Mouse (Mus musculus): ENCODE data around the gene Gnl3. TPM values are rescaled to one million over a fixed set of nuclear protein-coding genes. Genes with fewer than 3 reads are reported as not detected.

The Gnl3 gene
- 103 TPM for polyA plus RNA-seq (2014; fragmentation: Illumina TruSeq; extraction: RNeasy Lipid Tissue Mini Kit (QIAGEN cat#74804); ENCODE audit: low replicate concordance)

GRCm38 (mm10) chr14:31018860-31019291 is at the start of gene Gnl3, which contains the start of gene Pbrm1:
Gene Gnl3, minus strand, starts transcription at chr14:31019152.
Gene Pbrm1, plus strand, starts transcription at chr14:31019138.

GRCm38 (mm10) chr14:31001307-31002205 is 17.4 kb downstream of the Gnl3 start, which contains the start of the genes Glt8d1 and Spcs1:
Gene Glt8d1, plus strand, starts transcription at chr14:31001400.
Gene Spcs1, minus strand, starts transcription at chr14:31001672.

Other genes with a start within 250 kb of the Gnl3 start
- gene Tmem110, start 193.6 kb downstream of the Gnl3 start, polyA plus RNA-seq (2014; fragmentation: Illumina TruSeq; extraction: RNeasy Lipid Tissue Mini Kit (QIAGEN cat#74804); ENCODE audit: low replicate concordance), result 2.2 TPM
- gene Mustn1, start 140.0 kb downstream of the Gnl3 start, polyA plus RNA-seq (2014; fragmentation: Illumina TruSeq; extraction: RNeasy Lipid Tissue Mini Kit (QIAGEN cat#74804); ENCODE audit: low replicate concordance), result 1.3 TPM
- not detected for gene Itih4, start 132.7 kb downstream of the Gnl3 start, polyA plus RNA-seq (2014; fragmentation: Illumina TruSeq; extraction: RNeasy Lipid Tissue Mini Kit (QIAGEN cat#74804); ENCODE audit: low replicate concordance)
- 0.45 TPM for gene Itih3, start 95.4 kb downstream of the Gnl3 start, polyA plus RNA-seq (2014; fragmentation: Illumina TruSeq; extraction: RNeasy Lipid Tissue Mini Kit (QIAGEN cat#74804); ENCODE audit: low replicate concordance)
- not detected for gene Itih1, start 75.9 kb downstream of the Gnl3 start, polyA plus RNA-seq (2014; fragmentation: Illumina TruSeq; extraction: RNeasy Lipid Tissue Mini Kit (QIAGEN cat#74804); ENCODE audit: low replicate concordance)
- 9.8 TPM for gene Nek4, start 67.8 kb downstream of the Gnl3 start, polyA plus RNA-seq (2014; fragmentation: Illumina TruSeq; extraction: RNeasy Lipid Tissue Mini Kit (QIAGEN cat#74804); ENCODE audit: low replicate concordance)
- 53.7 TPM for gene Glt8d1, start 17.8 kb downstream of the Gnl3 start, polyA plus RNA-seq (2014; fragmentation: Illumina TruSeq; extraction: RNeasy Lipid Tissue Mini Kit (QIAGEN cat#74804); ENCODE audit: low replicate concordance)
- 306 TPM for gene Spcs1, start 17.5 kb downstream of the Gnl3 start, polyA plus RNA-seq (2014; fragmentation: Illumina TruSeq; extraction: RNeasy Lipid Tissue Mini Kit (QIAGEN cat#74804); ENCODE audit: low replicate concordance)
- 44.3 TPM for gene Pbrm1, start within 50 bp of the Gnl3 start, polyA plus RNA-seq (2014; fragmentation: Illumina TruSeq; extraction: RNeasy Lipid Tissue Mini Kit (QIAGEN cat#74804); ENCODE audit: low replicate concordance)
- gene Smim4, start 109.8 kb upstream of the Gnl3 start, polyA plus RNA-seq (2014; fragmentation: Illumina TruSeq; extraction: RNeasy Lipid Tissue Mini Kit (QIAGEN cat#74804); ENCODE audit: low replicate concordance), result 5.6 TPM
- not detected for gene Nt5dc2, start 111.9 kb upstream of the Gnl3 start, polyA plus RNA-seq (2014; fragmentation: Illumina TruSeq; extraction: RNeasy Lipid Tissue Mini Kit (QIAGEN cat#74804); ENCODE audit: low replicate concordance)
- gene Stab1, start 149.5 kb upstream of the Gnl3 start, polyA plus RNA-seq (2014; fragmentation: Illumina TruSeq; extraction: RNeasy Lipid Tissue Mini Kit (QIAGEN cat#74804); ENCODE audit: low replicate concordance), result 0.26 TPM
- gene Tnnc1, start 189.2 kb upstream of the Gnl3 start, polyA plus RNA-seq (2014; fragmentation: Illumina TruSeq; extraction: RNeasy Lipid Tissue Mini Kit (QIAGEN cat#74804); ENCODE audit: low replicate concordance), result not detected
- 30.9 TPM for gene Nisch, start 197.8 kb upstream of the Gnl3 start, polyA plus RNA-seq (2014; fragmentation: Illumina TruSeq; extraction: RNeasy Lipid Tissue Mini Kit (QIAGEN cat#74804); ENCODE audit: low replicate concordance)
- 0.19 TPM for gene Sema3g, start 198.7 kb upstream of the Gnl3 start, polyA plus RNA-seq (2014; fragmentation: Illumina TruSeq; extraction: RNeasy Lipid Tissue Mini Kit (QIAGEN cat#74804); ENCODE audit: low replicate concordance)
- 6.1 TPM for gene Phf7, start 232.2 kb upstream of the Gnl3 start, polyA plus RNA-seq (2014; fragmentation: Illumina TruSeq; extraction: RNeasy Lipid Tissue Mini Kit (QIAGEN cat#74804); ENCODE audit: low replicate concordance)
- 1.7 TPM for gene Bap1, start 232.3 kb upstream of the Gnl3 start, polyA plus RNA-seq (2014; fragmentation: Illumina TruSeq; extraction: RNeasy Lipid Tissue Mini Kit (QIAGEN cat#74804); ENCODE audit: low replicate concordance)

Data from small intestine, adult 10 weeks (tissue).